Mouse (Mus musculus) forebrain, embryonic 13.5 days (tissue): ENCODE measurements at regions not wholly inside any gene's neighbourhood (a gene's known extent, or its start where the extent isn't known, plus 50 kb on each side); places are given as distances from the start of the nearest gene placed in this dataset.

Experiments used
- ATAC-seq: fragments of 200-750 bp; cut with Nextera tagmentation; 2 replicates; pipeline ENCODE4 v1.8.0; 2017
- H3K27ac ChIP-seq: fragments of 300-500 bp; sonication (generic); 2 replicates; pipeline ENCODE4 v1.5.1; 2015; ENCODE audit warnings: inconsistent platforms, mild to moderate bottlenecking, moderate library complexity
- H3K27me3 ChIP-seq: fragments of 300-500 bp; sonication (generic); 2 replicates; pipeline ENCODE4 v1.6.1; 2015; ENCODE audit warnings: mild to moderate bottlenecking, inconsistent platforms
- H3K36me3 ChIP-seq: fragments of 300-500 bp; sonication (generic); 2 replicates; pipeline ENCODE4 v1.6.1; 2015; ENCODE audit warnings: mild to moderate bottlenecking, inconsistent platforms; ENCODE audit not compliant: poor library complexity, severe bottlenecking
- H3K4me1 ChIP-seq: fragments of 300-500 bp; sonication (generic); 2 replicates; pipeline ENCODE4 v1.6.1; 2015; ENCODE audit warnings: inconsistent platforms
- H3K4me2 ChIP-seq: fragments of 300-500 bp; sonication (generic); 2 replicates; pipeline ENCODE4 v1.6.1; 2015; ENCODE audit warnings: inconsistent platforms, mild to moderate bottlenecking, moderate library complexity
- H3K4me3 ChIP-seq: fragments of 300-500 bp; sonication (generic); 2 replicates; pipeline ENCODE4 v1.5.1; 2015; ENCODE audit warnings: mild to moderate bottlenecking, inconsistent platforms
- H3K9ac ChIP-seq: fragments of 300-500 bp; sonication (generic); 2 replicates; pipeline ENCODE4 v1.6.1; 2015; ENCODE audit warnings: mild to moderate bottlenecking, inconsistent platforms
- H3K9me3 ChIP-seq: fragments of 300-500 bp; sonication (generic); replicated peaks from 2 replicates; pipeline ENCODE4 v1.6.1; 2016; ENCODE audit warnings: inconsistent platforms
- WGBS: fragments of 180-500 bp; shearing (Covaris S2); methylation state at CpG from one replicate; pipeline ENCODE4 v1.1.7; 2015; 5-methylcytosine and 5-hydroxymethylcytosine counted together

DNA sequence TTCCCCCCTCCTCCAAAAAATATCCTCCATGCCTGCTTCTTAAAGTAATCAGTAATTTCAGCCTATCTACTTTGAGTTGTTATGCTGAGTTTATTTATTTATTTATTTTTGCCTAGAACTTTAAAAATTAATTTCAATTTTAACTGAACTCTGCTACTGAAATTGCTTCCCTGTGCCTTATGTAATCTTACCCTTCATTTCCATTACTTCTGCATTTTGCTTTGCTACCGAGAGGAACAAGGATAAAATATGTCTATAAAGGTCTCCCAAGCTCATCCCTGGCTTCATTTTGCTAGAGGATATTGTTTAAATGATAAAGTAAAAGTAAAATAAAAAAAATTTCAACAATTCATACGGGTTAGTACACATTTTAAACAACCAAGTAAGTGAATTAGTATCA, 216.3 kb downstream of the Kcnj2 start:
- H3K4me3 ChIP-seq = no peak overlapping the region
- H3K4me1 ChIP-seq = no peaks in the 10 kb centered on the region
- H3K9me3 ChIP-seq = no peaks in the 10 kb centered on the region
- ATAC-seq = no peak
- no peak overlapping the region for H3K27ac ChIP-seq
- H3K27me3 ChIP-seq = peaks cover 6% of the 10 kb centered on the region; the same call in 1 of the 2 replicates
- H3K4me2 ChIP-seq = no peak overlapping the region
- 83% methylated on average over 2 of the region's 2 CpGs for WGBS
- no peaks in the 10 kb centered on the region for H3K36me3 ChIP-seq
- no peak overlapping the region for H3K9ac ChIP-seq

- Histone ChIP-seq H3K4me2 (no peak overlapping the region), H3K36me3 (no peaks in the 10 kb centered on the region), H3K27me3 (no peaks in the 10 kb centered on the region), H3K27ac (no peak overlapping the region), H3K4me3 (no peak overlapping the region), H3K4me1 (no peaks in the 10 kb centered on the region), H3K9me3 (peaks cover 6% of the 10 kb centered on the region; the same call in 1 of the 2 replicates), H3K9ac (no peak overlapping the region)
- ATAC-seq = no peak
These were observed 224.6 kb downstream of the Kcnj2 start for GRCm38 (mm10) chr11:111290537-111290936.

- peaks cover 10% of the 10 kb centered on the region; the same call in 1 of the 2 replicates for H3K4me1 ChIP-seq
- peaks cover 6% of the 10 kb centered on the region; the same call in 1 of the 2 replicates for H3K9me3 ChIP-seq
- no peak overlapping the region for H3K4me3 ChIP-seq
- H3K27me3 ChIP-seq = no peaks in the 10 kb centered on the region
- WGBS = 29% methylated on average over 9 of the region's 9 CpGs
- no peaks in the 10 kb centered on the region for H3K36me3 ChIP-seq
- ATAC-seq = peak; percentile 79
- H3K4me2 ChIP-seq = peak overlapping the region; percentile 20
- no peak overlapping the region for H3K9ac ChIP-seq
- no peak overlapping the region for H3K27ac ChIP-seq
These were observed 230.4 kb downstream of the Kcnj2 start for GRCm38 (mm10) chr11:111296309-111296721.

DNA sequence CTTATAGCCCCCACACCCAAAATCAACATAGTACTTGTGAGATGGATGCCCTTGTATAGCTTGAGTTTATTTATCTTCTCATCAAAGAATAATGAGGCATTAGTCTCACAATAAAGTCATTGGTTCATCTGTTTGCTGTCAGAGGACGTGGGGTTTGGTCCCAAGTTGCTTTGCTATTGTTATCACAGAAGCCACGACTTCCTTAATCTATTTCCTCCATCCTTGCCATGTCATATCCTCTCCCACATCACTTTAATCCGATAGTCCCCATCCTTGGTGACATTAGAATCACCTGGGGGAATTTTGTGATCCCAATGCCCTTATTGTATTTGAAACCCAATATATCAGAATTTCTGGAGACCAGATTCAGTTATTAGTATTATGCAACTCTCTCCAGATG, 246.8 kb downstream of the Kcnj2 start:
- no peaks in the 10 kb centered on the region for H3K4me1 ChIP-seq
- no peak overlapping the region for H3K4me3 ChIP-seq
- no peaks in the 10 kb centered on the region for H3K27me3 ChIP-seq
- H3K9ac ChIP-seq = no peak overlapping the region
- H3K4me2 ChIP-seq = no peak overlapping the region
- ATAC-seq = no peak
- 68% methylated on average over 3 of the region's 3 CpGs for WGBS
- H3K36me3 ChIP-seq = no peaks in the 10 kb centered on the region
- no peaks in the 10 kb centered on the region for H3K9me3 ChIP-seq
- no peak overlapping the region for H3K27ac ChIP-seq

DNA sequence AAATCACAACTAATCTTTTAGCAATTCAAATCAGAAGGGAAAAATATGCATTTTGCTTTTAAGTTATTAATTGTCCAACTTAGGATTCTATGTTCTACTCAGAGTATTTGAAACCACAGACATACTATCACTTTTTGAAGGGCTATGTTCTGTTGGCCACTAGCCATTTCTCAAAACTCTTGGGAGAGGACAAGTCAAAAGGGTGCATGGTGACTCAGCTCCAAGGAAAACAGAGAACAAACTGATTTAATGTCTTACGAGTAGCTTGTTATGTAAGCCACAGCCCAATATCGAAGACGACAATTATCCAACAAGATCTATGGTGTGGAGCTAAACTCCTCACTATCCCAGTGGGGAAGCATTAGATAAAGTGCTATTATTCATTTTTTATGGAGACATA, 247.6 kb downstream of the Kcnj2 start:
- H3K27ac ChIP-seq = no peak overlapping the region
- 90% methylated on average over 3 of the region's 3 CpGs for WGBS
- ATAC-seq = no peak
- H3K9ac ChIP-seq = no peak overlapping the region
- H3K27me3 ChIP-seq = no peaks in the 10 kb centered on the region
- H3K9me3 ChIP-seq = no peaks in the 10 kb centered on the region
- no peaks in the 10 kb centered on the region for H3K4me1 ChIP-seq
- H3K4me3 ChIP-seq = no peak overlapping the region
- no peak overlapping the region for H3K4me2 ChIP-seq
- no peaks in the 10 kb centered on the region for H3K36me3 ChIP-seq

- Histone ChIP-seq H3K4me2 (no peak overlapping the region), H3K4me3 (no peak overlapping the region), H3K9me3 (no peaks in the 10 kb centered on the region), H3K9ac (no peak overlapping the region), H3K27me3 (no peaks in the 10 kb centered on the region), H3K4me1 (no peaks in the 10 kb centered on the region), H3K36me3 (no peaks in the 10 kb centered on the region), H3K27ac (no peak overlapping the region)
- ATAC-seq = no peak
- 70% methylated on average over 5 of the region's 5 CpGs for WGBS
These were observed 255.6 kb downstream of the Kcnj2 start for GRCm38 (mm10) chr11:111321576-111321975.

DNA sequence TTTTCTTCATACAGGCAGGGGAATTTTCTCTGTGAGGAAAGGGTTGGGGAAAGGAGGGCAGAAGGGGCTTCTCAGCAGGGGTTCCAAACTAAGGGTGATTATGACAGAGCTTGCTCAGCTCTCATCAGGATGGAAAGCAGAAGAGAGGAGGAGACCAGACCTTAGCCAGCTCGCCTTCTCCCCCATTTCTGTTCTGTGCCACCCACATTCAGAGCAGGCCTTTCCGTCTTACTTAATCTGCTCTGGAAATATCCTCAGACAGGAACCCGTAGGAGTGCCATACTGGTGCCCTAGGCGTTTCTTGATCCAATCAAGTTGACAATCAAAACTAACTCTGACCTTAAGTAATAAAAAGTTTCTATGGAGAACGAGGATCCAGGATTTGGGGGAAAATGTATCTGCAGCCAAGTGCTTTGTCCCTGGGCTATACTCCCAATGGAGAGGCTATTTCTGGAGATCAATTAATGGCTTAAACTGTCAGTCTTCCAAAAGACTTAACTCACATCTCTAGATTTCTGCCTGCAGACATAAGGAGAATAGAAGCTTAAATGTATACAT, 258.6 kb downstream of the Kcnj2 start:
- H3K27ac ChIP-seq = no peak overlapping the region
- H3K9ac ChIP-seq = no peak overlapping the region
- H3K9me3 ChIP-seq = no peaks in the 10 kb centered on the region
- H3K36me3 ChIP-seq = no peaks in the 10 kb centered on the region
- no peaks in the 10 kb centered on the region for H3K27me3 ChIP-seq
- ATAC-seq = no peak
- no peak overlapping the region for H3K4me3 ChIP-seq
- H3K4me1 ChIP-seq = no peaks in the 10 kb centered on the region
- WGBS = 80% methylated on average over 5 of the region's 5 CpGs
- no peak overlapping the region for H3K4me2 ChIP-seq

DNA sequence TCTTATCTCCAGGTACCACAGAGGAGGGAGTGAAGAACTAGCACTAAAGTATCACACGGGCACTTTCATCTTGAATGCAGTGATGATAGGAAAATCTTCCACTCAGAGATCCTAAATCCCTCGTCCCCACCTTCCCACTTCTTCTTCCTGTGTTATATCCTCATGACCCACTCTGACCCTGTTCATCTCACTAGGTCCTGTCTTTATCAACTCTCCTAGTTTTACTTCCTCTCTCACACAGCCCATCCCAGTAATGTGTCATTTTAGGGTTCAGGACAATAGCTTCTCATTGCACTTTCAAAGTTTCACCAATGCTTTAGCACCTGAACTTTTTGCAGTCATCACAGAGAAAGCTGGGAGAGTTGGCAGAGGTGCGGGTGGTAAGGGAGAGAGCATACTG, 261.0 kb downstream of the Kcnj2 start:
- no peaks in the 10 kb centered on the region for H3K36me3 ChIP-seq
- 88% methylated on average over 3 of the region's 3 CpGs for WGBS
- H3K4me1 ChIP-seq = no peaks in the 10 kb centered on the region
- no peaks in the 10 kb centered on the region for H3K9me3 ChIP-seq
- no peak overlapping the region for H3K9ac ChIP-seq
- no peaks in the 10 kb centered on the region for H3K27me3 ChIP-seq
- no peak overlapping the region for H3K4me2 ChIP-seq
- no peak for ATAC-seq
- no peak overlapping the region for H3K4me3 ChIP-seq
- no peak overlapping the region for H3K27ac ChIP-seq

DNA sequence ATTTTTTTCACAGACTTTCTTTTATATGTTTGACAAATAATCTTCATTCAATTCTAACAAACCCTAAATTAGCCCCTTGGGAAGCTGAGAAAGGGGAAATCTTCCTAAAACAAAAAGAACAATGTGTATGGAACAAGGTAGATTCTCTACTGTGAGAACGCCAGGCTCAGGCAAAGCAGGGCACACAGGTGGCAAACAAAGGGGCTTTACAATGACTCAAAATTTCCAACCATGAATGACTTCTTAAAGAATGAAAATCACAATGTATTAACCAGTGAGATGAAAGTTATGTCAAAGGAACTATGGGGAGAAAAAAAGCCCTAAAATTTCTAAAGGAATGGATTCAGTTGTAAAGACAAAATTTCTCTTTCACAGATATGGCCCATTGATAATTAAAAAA, 262.3 kb downstream of the Kcnj2 start:
- H3K9me3 ChIP-seq = no peaks in the 10 kb centered on the region
- no peak overlapping the region for H3K4me3 ChIP-seq
- WGBS = 34% methylated on average over 1 of the region's 1 CpGs
- no peaks in the 10 kb centered on the region for H3K36me3 ChIP-seq
- ATAC-seq = no peak
- no peak overlapping the region for H3K9ac ChIP-seq
- H3K27ac ChIP-seq = no peak overlapping the region
- H3K4me2 ChIP-seq = no peak overlapping the region
- no peaks in the 10 kb centered on the region for H3K4me1 ChIP-seq
- H3K27me3 ChIP-seq = no peaks in the 10 kb centered on the region

DNA sequence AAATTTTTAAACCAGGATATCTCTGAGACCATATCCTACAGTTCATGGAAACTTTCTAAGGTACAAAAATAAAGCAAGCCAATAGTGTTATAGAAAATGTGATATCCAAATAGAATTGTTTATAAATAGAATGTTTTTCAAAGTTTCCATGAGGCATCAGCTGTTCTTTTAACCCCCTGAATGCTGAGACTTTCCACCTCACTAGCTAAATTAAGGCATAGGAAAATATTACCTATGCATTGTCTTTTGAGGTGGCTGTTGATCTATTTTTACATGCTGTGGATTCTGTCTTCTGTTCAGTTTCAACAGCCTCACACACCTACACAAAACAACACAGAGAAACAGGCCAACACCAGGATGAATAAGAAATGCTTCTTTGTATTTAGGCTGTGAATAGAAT, 265.6 kb downstream of the Kcnj2 start:
- ATAC-seq = no peak
- Histone ChIP-seq H3K4me1 (no peaks in the 10 kb centered on the region), H3K4me3 (no peak overlapping the region), H3K9ac (no peak overlapping the region), H3K27me3 (no peaks in the 10 kb centered on the region), H3K27ac (no peak overlapping the region), H3K9me3 (no peaks in the 10 kb centered on the region), H3K4me2 (no peak overlapping the region), H3K36me3 (no peaks in the 10 kb centered on the region)

DNA sequence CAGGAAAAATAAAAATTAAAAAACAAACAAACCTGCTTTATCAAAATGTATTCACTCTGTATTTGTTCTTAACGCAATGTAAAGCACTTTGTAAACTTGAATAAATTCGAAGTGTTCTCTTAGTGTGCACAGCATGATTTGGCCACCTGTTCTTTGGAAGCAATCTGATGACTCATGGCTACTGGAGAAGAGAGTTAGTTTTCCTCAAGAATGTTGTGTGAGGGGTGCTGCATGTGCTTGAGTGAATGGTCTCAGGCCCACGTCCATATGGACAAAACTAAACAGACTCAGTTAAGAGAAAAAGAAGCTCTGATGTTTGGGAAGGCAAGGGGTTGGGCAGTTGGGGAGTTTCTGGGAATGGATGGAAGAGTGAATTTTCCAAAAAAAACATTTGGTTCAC, 267.1 kb downstream of the Kcnj2 start:
- Histone ChIP-seq H3K9ac (no peak overlapping the region), H3K4me1 (no peaks in the 10 kb centered on the region), H3K4me3 (no peak overlapping the region), H3K9me3 (no peaks in the 10 kb centered on the region), H3K27me3 (no peaks in the 10 kb centered on the region), H3K36me3 (no peaks in the 10 kb centered on the region), H3K27ac (no peak overlapping the region), H3K4me2 (no peak overlapping the region)
- no peak for ATAC-seq
- WGBS = 78% methylated on average over 3 of the region's 3 CpGs

DNA sequence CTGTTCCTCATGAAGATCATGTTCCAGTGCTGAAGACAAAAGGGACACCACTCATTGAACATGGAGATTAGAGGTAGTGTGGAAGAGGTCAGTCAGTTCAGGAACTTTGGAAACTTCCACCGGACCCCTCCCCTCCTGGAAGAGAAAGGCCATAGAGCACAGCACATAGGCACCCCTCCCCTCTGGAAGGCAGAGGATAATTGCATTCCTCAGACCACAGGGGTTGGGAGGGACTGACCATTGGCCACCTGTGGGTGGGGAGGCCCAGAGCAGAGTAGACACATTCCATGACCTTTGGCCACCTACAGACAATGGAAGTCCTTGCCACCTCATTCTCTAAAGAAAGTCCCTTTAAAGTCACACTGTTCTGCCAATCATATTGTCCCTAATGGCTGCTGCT, 281.6 kb downstream of the Kcnj2 start:
- Histone ChIP-seq H3K36me3 (no peaks in the 10 kb centered on the region), H3K9ac (no peak overlapping the region), H3K9me3 (no peaks in the 10 kb centered on the region), H3K4me3 (no peak overlapping the region), H3K4me1 (no peaks in the 10 kb centered on the region), H3K27ac (no peak overlapping the region), H3K27me3 (no peaks in the 10 kb centered on the region), H3K4me2 (no peak overlapping the region)
- no peak for ATAC-seq
- WGBS = 10% methylated on average over 1 of the region's 1 CpGs

DNA sequence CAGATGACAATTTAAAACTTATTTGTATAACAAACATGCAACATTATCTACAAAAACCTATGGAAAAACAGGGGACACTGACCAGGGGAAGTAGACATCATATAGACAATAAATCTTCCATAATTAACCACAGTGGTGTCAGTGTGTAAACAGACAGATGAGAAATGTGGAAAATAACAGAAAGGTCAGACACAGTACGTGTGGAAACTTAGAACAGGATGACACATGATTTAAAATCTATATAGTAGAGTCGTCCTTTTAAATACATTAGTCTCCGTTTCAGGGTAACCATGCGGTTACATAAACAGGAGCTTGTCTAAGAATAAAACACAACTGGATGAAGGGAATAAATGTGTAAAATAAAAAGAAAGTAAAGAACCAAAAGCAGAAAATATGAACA, 284.1 kb downstream of the Kcnj2 start:
- Histone ChIP-seq H3K36me3 (no peaks in the 10 kb centered on the region), H3K4me1 (no peaks in the 10 kb centered on the region), H3K4me3 (no peak overlapping the region), H3K27ac (no peak overlapping the region), H3K4me2 (no peak overlapping the region), H3K9ac (no peak overlapping the region), H3K27me3 (no peaks in the 10 kb centered on the region), H3K9me3 (no peaks in the 10 kb centered on the region)
- ATAC-seq = no peak
- 87% methylated on average over 4 of the region's 4 CpGs for WGBS
